Mouse (Mus musculus) hindbrain, embryonic 15.5 days (tissue): ENCODE measurements around the gene Arl14. TPM values are rescaled to one million over a fixed set of nuclear protein-coding genes. Genes with fewer than 3 reads are reported as not detected.
"Not testable (repeated sequence)": the region's sequence is repeated elsewhere in the genome, so short reads cannot be mapped to it uniquely, and the experiment has no call there.

Experiments used
- ATAC-seq: fragments of 200-750 bp; cut with Nextera tagmentation; 2 replicates; pipeline ENCODE4 v1.8.0; 2017; ENCODE audit warnings: low read depth, moderate number of reproducible peaks, moderate TSS enrichment; ENCODE audit not compliant: low FRiP score
- H3K27ac ChIP-seq: fragments of 300-500 bp; sonication (generic); replicated peaks from 2 replicates; pipeline ENCODE4 v1.5.1; 2015; ENCODE audit warnings: mild to moderate bottlenecking, inconsistent platforms
- H3K27me3 ChIP-seq: fragments of 300-500 bp; sonication (generic); 2 replicates; pipeline ENCODE4 v1.6.1; 2015; ENCODE audit warnings: control low read depth, inconsistent platforms
- H3K36me3 ChIP-seq: fragments of 300-500 bp; sonication (generic); 2 replicates; pipeline ENCODE4 v1.6.1; 2015; ENCODE audit warnings: control low read depth, inconsistent platforms
- H3K4me1 ChIP-seq: fragments of 300-500 bp; sonication (generic); replicated peaks from 2 replicates; pipeline ENCODE4 v1.6.1; 2015; ENCODE audit warnings: control low read depth, inconsistent platforms
- H3K4me2 ChIP-seq: fragments of 300-500 bp; sonication (generic); 2 replicates; pipeline ENCODE4 v1.6.1; 2015; ENCODE audit warnings: moderate library complexity, mild to moderate bottlenecking, inconsistent platforms
- H3K4me3 ChIP-seq: fragments of 300-500 bp; sonication (generic); 2 replicates; pipeline ENCODE4 v1.5.1; 2015; ENCODE audit warnings: mild to moderate bottlenecking, inconsistent platforms
- H3K9ac ChIP-seq: fragments of 300-500 bp; sonication (generic); 2 replicates; pipeline ENCODE4 v1.6.1; 2015; ENCODE audit warnings: inconsistent platforms
- H3K9me3 ChIP-seq: fragments of 300-500 bp; sonication (generic); 2 replicates; pipeline ENCODE4 v1.6.1; 2016; ENCODE audit warnings: control low read depth, inconsistent platforms
- WGBS: fragments of 180-500 bp; shearing (Covaris S2); methylation state at CpG from one replicate; pipeline ENCODE4 v1.1.7; 2015; 5-methylcytosine and 5-hydroxymethylcytosine counted together
- polyA plus RNA-seq: library from polyadenylated mRNA; unstranded; fragments of >200 nt; fragmentation: Nextera tagmentation; extraction: Ambion mirVana; gene quantifications from 2 replicates; pipeline ENCODE4 v1.2.1, GENCODE M21; 2015

Gene Arl14
- polyA plus RNA-seq, 1 experiment from 2014 or later: not detected

GRCm38 (mm10) chr3:69241020-69241419, 18.8 kb downstream of the Arl14 start:
- no peak overlapping the region for H3K27ac ChIP-seq
- no peaks in the 10 kb centered on the region for H3K4me1 ChIP-seq
- H3K9ac ChIP-seq: no peak overlapping the region
- no peak overlapping the region for H3K4me3 ChIP-seq
- H3K9me3 ChIP-seq: no peaks in the 10 kb centered on the region
- no peaks in the 10 kb centered on the region for H3K27me3 ChIP-seq
- WGBS: 81% methylated on average over 1 of the region's 1 CpGs
- H3K4me2 ChIP-seq: no peak overlapping the region
- no peaks in the 10 kb centered on the region for H3K36me3 ChIP-seq
- ATAC-seq: no peak

- ATAC-seq: no peak
- Histone ChIP-seq H3K36me3 (no peaks in the 10 kb centered on the region), H3K4me1 (no peaks in the 10 kb centered on the region), H3K27ac (no peak overlapping the region), H3K4me3 (no peak overlapping the region), H3K4me2 (no peak overlapping the region), H3K27me3 (no peaks in the 10 kb centered on the region), H3K9me3 (no peaks in the 10 kb centered on the region), H3K9ac (no peak overlapping the region)
- 93% methylated on average over 17 of the region's 17 CpGs for WGBS
Observed at GRCm38 (mm10) chr3:69253096-69253866, 31.1 kb downstream of the Arl14 start.

DNA sequence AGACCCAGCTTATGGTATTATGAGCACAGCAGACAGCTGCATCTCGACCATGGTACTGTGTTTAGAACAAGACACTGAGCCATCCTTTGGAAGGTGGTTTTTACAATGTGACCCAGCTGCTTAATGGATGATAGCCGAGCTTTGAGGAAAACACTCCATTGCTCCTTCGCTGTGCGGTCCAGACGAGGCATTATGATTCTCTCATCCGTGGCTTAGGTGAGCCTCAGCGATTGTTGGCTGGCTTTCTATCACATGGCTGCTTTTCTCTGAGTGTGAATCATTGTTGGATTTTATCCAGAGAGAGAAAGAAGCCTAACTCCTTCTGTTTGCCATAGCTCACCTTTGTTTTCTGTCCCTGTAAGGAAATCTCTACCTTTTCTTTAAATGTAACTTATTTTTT, 32.5 kb downstream of the Arl14 start:
- H3K9ac ChIP-seq: no peak overlapping the region
- H3K4me2 ChIP-seq: no peak overlapping the region
- no peaks in the 10 kb centered on the region for H3K9me3 ChIP-seq
- no peak overlapping the region for H3K4me3 ChIP-seq
- H3K27ac ChIP-seq: no peak overlapping the region
- no peaks in the 10 kb centered on the region for H3K4me1 ChIP-seq
- no peaks in the 10 kb centered on the region for H3K36me3 ChIP-seq
- 48% methylated on average over 7 of the region's 7 CpGs for WGBS
- no peaks in the 10 kb centered on the region for H3K27me3 ChIP-seq
- no peak for ATAC-seq

GRCm38 (mm10) chr3:69257049-69257699, 35.0 kb downstream of the Arl14 start:
- H3K4me3 ChIP-seq: no peak overlapping the region
- no peak overlapping the region for H3K27ac ChIP-seq
- H3K36me3 ChIP-seq: no peaks in the 10 kb centered on the region
- no peak overlapping the region for H3K9ac ChIP-seq
- no peaks in the 10 kb centered on the region for H3K27me3 ChIP-seq
- WGBS: 5% methylated on average over 2 of the region's 2 CpGs
- H3K4me2 ChIP-seq: no peak overlapping the region
- H3K4me1 ChIP-seq: no peaks in the 10 kb centered on the region
- peak; percentile 68 for ATAC-seq
- H3K9me3 ChIP-seq: no peaks in the 10 kb centered on the region

GRCm38 (mm10) chr3:69263010-69263643, 40.9 kb downstream of the Arl14 start:
- Histone ChIP-seq H3K9ac (no peak overlapping the region), H3K27me3 (no peaks in the 10 kb centered on the region), H3K36me3 (no peaks in the 10 kb centered on the region), H3K27ac (no peak overlapping the region), H3K4me1 (no peaks in the 10 kb centered on the region), H3K4me3 (no peak overlapping the region), H3K4me2 (no peak overlapping the region), H3K9me3 (no peaks in the 10 kb centered on the region)
- 84% methylated on average over 7 of the region's 7 CpGs for WGBS
- ATAC-seq: no peak

DNA sequence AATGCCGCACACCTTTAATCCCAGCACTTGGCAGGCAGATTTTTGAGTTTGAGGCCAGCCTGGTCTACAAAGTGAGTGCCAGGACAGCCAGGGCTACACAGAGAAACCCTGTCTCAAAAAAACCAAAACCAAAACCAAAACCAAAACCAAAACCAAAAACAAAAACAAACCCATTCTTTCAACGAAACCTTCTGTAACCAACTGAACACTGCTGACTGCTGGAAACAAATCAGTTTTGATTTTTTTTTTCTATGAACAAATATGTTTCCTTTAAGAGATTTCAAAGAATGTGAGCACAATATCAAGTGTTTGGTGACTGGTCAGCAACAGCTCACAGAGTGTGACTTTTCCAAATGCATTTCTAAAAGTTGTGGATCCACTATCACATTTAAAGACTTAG, 42.1 kb downstream of the Arl14 start:
- not testable (repeated sequence) for H3K4me3 ChIP-seq
- WGBS: 96% methylated on average over 2 of the region's 2 CpGs

DNA sequence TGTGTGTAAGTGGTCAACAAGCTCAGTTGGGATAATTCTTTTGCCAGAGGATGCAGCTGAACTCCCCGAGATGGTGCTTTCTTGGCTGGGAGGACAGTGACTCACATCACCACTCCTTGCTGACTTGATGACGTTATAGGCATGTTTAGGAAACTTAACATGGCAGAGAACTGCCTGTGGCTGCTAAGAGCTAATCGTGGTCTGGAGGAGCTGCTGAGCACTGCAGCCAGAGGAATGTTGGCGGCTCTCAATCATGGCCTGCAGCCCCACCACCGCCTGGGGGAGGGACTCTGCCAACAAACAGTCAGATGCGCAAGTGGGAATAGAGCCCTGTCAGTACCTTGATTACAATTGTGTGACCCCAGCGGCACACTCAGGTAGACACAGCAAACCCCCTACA, 49.6 kb downstream of the Arl14 start:
- peaks cover 11% of the 10 kb centered on the region for H3K4me1 ChIP-seq
- H3K9me3 ChIP-seq: no peaks in the 10 kb centered on the region
- H3K27me3 ChIP-seq: no peaks in the 10 kb centered on the region
- no peak overlapping the region for H3K4me2 ChIP-seq
- no peak overlapping the region for H3K4me3 ChIP-seq
- no peaks in the 10 kb centered on the region for H3K36me3 ChIP-seq
- ATAC-seq: no peak
- 76% methylated on average over 7 of the region's 7 CpGs for WGBS
- no peak overlapping the region for H3K9ac ChIP-seq
- H3K27ac ChIP-seq: no peak overlapping the region

More for the DNA sequence above, 42.1 kb downstream of the Arl14 start:
- H3K36me3 ChIP-seq, H3K9me3 ChIP-seq, H3K4me1 ChIP-seq, ATAC-seq, H3K27ac ChIP-seq, H3K9ac ChIP-seq, H3K27me3 ChIP-seq, H3K4me2 ChIP-seq: not testable (repeated sequence)

Other genes starting within 250 kb of the Arl14 start
- gene Ift80, start 217.8 kb upstream of the Arl14 start, polyA plus RNA-seq: 8.4 and 9.3 TPM in 2 replicates
- gene Smc4, start 217.7 kb upstream of the Arl14 start, polyA plus RNA-seq: 39.2 and 50.9 TPM in 2 replicates
- 39.0 and 48.7 TPM in 2 replicates for gene Trim59, start 177.7 kb upstream of the Arl14 start, polyA plus RNA-seq
- 32.1 and 33.5 TPM in 2 replicates for gene Kpna4, start 95.3 kb upstream of the Arl14 start, polyA plus RNA-seq
- 21.5 and 22.5 TPM in 2 replicates for gene Ppm1l, start 94.4 kb downstream of the Arl14 start, polyA plus RNA-seq